Mouse (Mus musculus) myocyte (in vitro differentiated cells): ENCODE results near the gene Plcb3. TPM values are rescaled to one million over a fixed set of nuclear protein-coding genes. Genes with fewer than 3 reads are reported as not detected.

ENCODE experiments used
- H3K27me3 ChIP-seq: one replicate; pipeline ENCODE4 v1.6.1; 2011; ENCODE audit not compliant: control insufficient read depth, insufficient read depth, insufficient read length
- H3K36me3 ChIP-seq: one replicate; pipeline ENCODE4 v1.6.1; 2011; ENCODE audit not compliant: control insufficient read depth, insufficient read depth
- H3K4me2 ChIP-seq: one replicate; pipeline ENCODE4 v1.6.1; 2011; ENCODE audit warnings: low read depth, control low read depth
- H3K4me3 ChIP-seq: one replicate; pipeline ENCODE4 v1.5.1; 2011; ENCODE audit warnings: mild to moderate bottlenecking, control low read depth, moderate library complexity
- H3K79me2 ChIP-seq: one replicate; pipeline ENCODE4 v1.6.1; 2011; ENCODE audit not compliant: control insufficient read depth, insufficient read depth
- H3ac ChIP-seq: one replicate; pipeline ENCODE4 v1.6.1; 2011; ENCODE audit not compliant: control insufficient read depth, insufficient read length
- CEBPB ChIP-seq: IDR thresholded peaks from 2 replicates; pipeline ENCODE4 v1.6.1; 2011; ENCODE audit warnings: mild to moderate bottlenecking, moderate library complexity; ENCODE audit not compliant: poor library complexity, insufficient read depth, severe bottlenecking
- E2F4 ChIP-seq: IDR thresholded peaks from one replicate; pipeline ENCODE4 v1.6.1; 2011; ENCODE audit warnings: mild to moderate bottlenecking, control low read depth, moderate library complexity; ENCODE audit not compliant: insufficient read depth
- MAX ChIP-seq: IDR thresholded peaks from one replicate; pipeline ENCODE4 v1.6.1; 2011; ENCODE audit warnings: low read depth, mild to moderate bottlenecking, control low read depth
- MYOD1 ChIP-seq, 3 experiments: IDR thresholded peaks; one replicate each; pipeline ENCODE4 v1.6.1; 2011; ENCODE audit warnings: control low read depth in 2 of 3, low read depth in 2 of 3, mild to moderate bottlenecking in 2 of 3, moderate library complexity in 1 of 3; ENCODE audit not compliant: insufficient read length in 2 of 3, control insufficient read depth in 1 of 3
- MYOG ChIP-seq, 3 experiments: IDR thresholded peaks; one replicate each; pipeline ENCODE4 v1.6.1; 2011; ENCODE audit warnings: control low read depth in 2 of 3, low read depth in 2 of 3, mild to moderate bottlenecking in 2 of 3; ENCODE audit not compliant: insufficient read length in 2 of 3, control insufficient read depth in 1 of 3, insufficient read depth in 1 of 3
- POLR2A ChIP-seq: IDR thresholded peaks from one replicate; pipeline ENCODE4 v1.6.1; 2011; ENCODE audit warnings: low read depth, mild to moderate bottlenecking, control low read depth, moderate library complexity; ENCODE audit not compliant: insufficient read length
- POLR2AphosphoS2 ChIP-seq: IDR thresholded peaks from one replicate; pipeline ENCODE4 v1.6.1; 2011; ENCODE audit warnings: low read depth, control low read depth; ENCODE audit not compliant: insufficient read length
- REST ChIP-seq: IDR thresholded peaks from one replicate; pipeline ENCODE4 v1.6.1; 2011; ENCODE audit warnings: mild to moderate bottlenecking, control low read depth, moderate library complexity; ENCODE audit not compliant: insufficient read depth, insufficient read length
- SRF ChIP-seq: IDR thresholded peaks from one replicate; pipeline ENCODE4 v1.6.1; 2011; ENCODE audit warnings: low read depth; ENCODE audit not compliant: control insufficient read depth, insufficient read length
- TCF12 ChIP-seq: IDR thresholded peaks from one replicate; pipeline ENCODE4 v1.6.1; 2011; ENCODE audit warnings: mild to moderate bottlenecking, control low read depth; ENCODE audit not compliant: poor library complexity, insufficient read depth, severe bottlenecking
- TCF3 ChIP-seq: IDR thresholded peaks from one replicate; pipeline ENCODE4 v1.6.1; 2011; ENCODE audit warnings: low read depth, control low read depth; ENCODE audit not compliant: insufficient read length
- USF1 ChIP-seq: IDR thresholded peaks from one replicate; pipeline ENCODE4 v1.6.1; 2011; ENCODE audit warnings: low read depth, mild to moderate bottlenecking, control low read depth, moderate library complexity
- polyA plus RNA-seq: library from polyadenylated mRNA; unstranded; fragments of >200 nt; fragmentation: generic; extraction: Trizol; gene quantifications from one replicate; pipeline ENCODE4 v1.2.1, GENCODE M21; 2012; ENCODE audit warnings: missing spikeins

Plcb3 gene
- polyA plus RNA-seq, 1 experiment, result 34.3 TPM

DNA sequence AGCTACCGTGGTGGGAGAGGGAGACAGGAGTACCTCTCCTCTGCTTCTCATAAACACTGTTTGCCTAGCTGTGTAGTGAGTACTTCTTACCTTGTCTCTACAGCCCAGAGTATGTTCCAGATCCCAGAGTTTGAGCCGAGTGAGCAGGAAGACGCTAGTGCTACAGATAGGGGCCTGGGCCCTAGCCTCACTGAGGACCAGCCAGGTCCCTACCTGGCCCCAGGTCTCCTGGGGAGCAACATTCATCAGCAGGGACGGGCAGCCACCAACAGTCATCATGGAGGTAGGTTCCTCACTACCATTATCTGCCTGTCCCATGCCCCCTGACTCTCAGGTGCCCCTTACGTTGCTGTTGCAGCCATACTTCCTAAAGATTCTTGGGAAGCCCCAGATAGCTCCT is 33.5 kb downstream of the Plcb3 start:
- TF ChIP-seq MAX (no peak), MYOG (IDR thresholded peaks at IDR 0.05; ENCODE audit: control insufficient read depth in 1 of 3, insufficient read depth in 1 of 3, insufficient read length in 2 of 3, low read depth in 2 of 3) (no peak), TCF3 (no peak), E2F4 (no peak), USF1 (no peak), POLR2AphosphoS2 (no peak), POLR2A (no peak), MYOD1 (IDR thresholded peaks at IDR 0.05; ENCODE audit: control insufficient read depth in 1 of 3, insufficient read length in 2 of 3, low read depth in 2 of 3) (no peak), TCF12 (no peak), SRF (no peak), CEBPB (no peak), REST (no peak)
- H3K79me2 ChIP-seq, result peaks cover 14% of the 10 kb centered on the region
- no peaks in the 10 kb centered on the region for H3K36me3 ChIP-seq
- H3K27me3 ChIP-seq, result no peaks in the 10 kb centered on the region
- peak overlapping the region; percentile 87 for H3K4me2 ChIP-seq
- H3K4me3 ChIP-seq, result peak overlapping the region; percentile 98
- H3ac ChIP-seq, result peak overlapping the region; percentile 13

DNA sequence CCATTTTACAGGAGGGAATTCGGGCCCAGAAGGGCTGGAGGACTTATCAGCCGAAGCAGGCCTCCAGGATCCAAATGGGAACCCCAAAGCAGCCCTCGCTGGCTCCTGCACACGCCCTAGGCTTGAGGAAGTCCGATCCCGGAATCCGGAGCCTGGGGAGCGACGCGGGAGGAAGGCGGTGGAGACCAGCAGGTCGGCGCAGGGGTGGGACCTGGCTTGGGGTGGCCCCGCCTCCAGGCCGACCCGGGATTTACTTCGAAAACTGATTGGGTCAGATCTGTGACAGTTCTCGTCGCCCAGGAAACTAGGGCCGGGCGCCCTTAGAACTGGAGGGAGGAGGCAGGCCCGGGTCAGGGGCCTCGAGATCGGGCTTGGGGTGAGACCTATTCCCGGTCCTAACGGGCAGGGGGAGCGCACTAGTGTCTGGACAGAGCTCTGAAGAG is 34.0 kb downstream of the Plcb3 start, which contains the start of gene Gpr137:
Gene Gpr137 (minus strand): TSS at position 232 of the 443 bp plus-strand sequence.
- H3ac ChIP-seq, result peak within 1 kb of the TSS; percentile 13
- peak within 1 kb of the TSS; percentile 98 for H3K4me3 ChIP-seq
- H3K79me2 ChIP-seq, result peaks cover 14% of the 10 kb centered on the region
- no peak for TF ChIP-seq MAX
- TF ChIP-seq E2F4, result no peak
- TF ChIP-seq MYOG (IDR thresholded peaks at IDR 0.05; ENCODE audit: control insufficient read depth in 1 of 3, insufficient read depth in 1 of 3, insufficient read length in 2 of 3, low read depth in 2 of 3), result no peak
- no peak for TF ChIP-seq TCF12
- no peak for TF ChIP-seq SRF
- no peak for TF ChIP-seq REST
- no peak for TF ChIP-seq MYOD1 (IDR thresholded peaks at IDR 0.05; ENCODE audit: control insufficient read depth in 1 of 3, insufficient read length in 2 of 3, low read depth in 2 of 3)
- no peak for TF ChIP-seq TCF3
- no peak for TF ChIP-seq USF1
- no peak for TF ChIP-seq CEBPB
- peak; percentile 84 for TF ChIP-seq POLR2AphosphoS2
- TF ChIP-seq POLR2A, result peak; percentile 63
- no peaks in the 10 kb centered on the region for H3K27me3 ChIP-seq
- no peaks in the 10 kb centered on the region for H3K36me3 ChIP-seq
- H3K4me2 ChIP-seq, result peak within 1 kb of the TSS; percentile 87

DNA sequence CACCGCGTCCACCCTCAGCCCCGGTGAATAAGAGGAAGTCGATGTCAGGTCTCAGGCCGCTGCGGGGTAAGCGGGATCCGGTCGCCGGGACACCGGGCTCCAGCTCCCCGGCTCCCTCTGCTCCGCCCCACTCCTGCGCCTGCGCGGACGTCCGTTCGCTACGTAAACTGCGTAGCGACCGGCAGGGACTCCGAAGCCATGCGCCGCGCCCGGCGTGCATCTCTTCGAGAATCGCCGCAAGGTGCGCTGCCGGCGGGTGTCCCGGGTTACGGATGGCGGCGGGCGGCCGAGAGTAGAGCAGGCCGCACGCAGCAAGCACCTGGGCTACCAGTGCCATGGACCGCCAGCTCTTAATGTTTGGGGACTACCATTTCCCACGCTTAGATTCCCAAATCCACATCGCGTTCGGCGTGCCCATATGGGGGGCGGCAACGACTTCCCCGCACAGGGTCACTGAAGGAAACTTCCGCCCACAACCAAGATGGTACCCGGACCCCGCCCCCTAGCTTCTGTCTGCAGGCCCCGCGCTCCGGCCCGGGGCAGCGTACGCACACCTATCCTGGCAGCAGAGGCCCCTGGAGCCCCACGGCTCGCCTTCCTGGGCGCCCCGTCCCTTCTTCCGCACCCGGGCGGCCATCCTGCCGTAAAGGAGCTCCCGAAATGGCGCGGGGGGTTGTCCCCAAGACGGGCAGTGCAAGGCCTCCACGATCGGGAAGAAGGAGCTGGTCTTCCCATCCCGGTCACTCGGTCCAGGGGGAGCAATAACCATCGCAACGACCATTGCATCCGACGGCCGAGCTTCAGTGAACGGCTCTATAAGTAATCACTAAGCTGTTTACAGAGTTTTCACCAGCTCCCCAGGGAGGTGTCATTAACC is 34.7 kb downstream of the Plcb3 start, which contains the start of gene Bad:
Gene Bad (plus strand): TSS at position 490 of the 877 bp plus-strand sequence.
- Histone ChIP-seq H3K27me3 (no peaks in the 10 kb centered on the region), H3K79me2 (peaks cover 14% of the 10 kb centered on the region), H3K4me2 (peak within 1 kb of the TSS; percentile 87), H3ac (peak within 1 kb of the TSS; percentile 13), H3K36me3 (no peaks in the 10 kb centered on the region), H3K4me3 (peak within 1 kb of the TSS; percentile 98)
- TF ChIP-seq SRF (peak; percentile 45), POLR2AphosphoS2 (peak; percentile 92), POLR2A (peak; percentile 61), MYOG (IDR thresholded peaks at IDR 0.05; ENCODE audit: control insufficient read depth in 1 of 3, insufficient read depth in 1 of 3, insufficient read length in 2 of 3, low read depth in 2 of 3) (no peak)

DNA sequence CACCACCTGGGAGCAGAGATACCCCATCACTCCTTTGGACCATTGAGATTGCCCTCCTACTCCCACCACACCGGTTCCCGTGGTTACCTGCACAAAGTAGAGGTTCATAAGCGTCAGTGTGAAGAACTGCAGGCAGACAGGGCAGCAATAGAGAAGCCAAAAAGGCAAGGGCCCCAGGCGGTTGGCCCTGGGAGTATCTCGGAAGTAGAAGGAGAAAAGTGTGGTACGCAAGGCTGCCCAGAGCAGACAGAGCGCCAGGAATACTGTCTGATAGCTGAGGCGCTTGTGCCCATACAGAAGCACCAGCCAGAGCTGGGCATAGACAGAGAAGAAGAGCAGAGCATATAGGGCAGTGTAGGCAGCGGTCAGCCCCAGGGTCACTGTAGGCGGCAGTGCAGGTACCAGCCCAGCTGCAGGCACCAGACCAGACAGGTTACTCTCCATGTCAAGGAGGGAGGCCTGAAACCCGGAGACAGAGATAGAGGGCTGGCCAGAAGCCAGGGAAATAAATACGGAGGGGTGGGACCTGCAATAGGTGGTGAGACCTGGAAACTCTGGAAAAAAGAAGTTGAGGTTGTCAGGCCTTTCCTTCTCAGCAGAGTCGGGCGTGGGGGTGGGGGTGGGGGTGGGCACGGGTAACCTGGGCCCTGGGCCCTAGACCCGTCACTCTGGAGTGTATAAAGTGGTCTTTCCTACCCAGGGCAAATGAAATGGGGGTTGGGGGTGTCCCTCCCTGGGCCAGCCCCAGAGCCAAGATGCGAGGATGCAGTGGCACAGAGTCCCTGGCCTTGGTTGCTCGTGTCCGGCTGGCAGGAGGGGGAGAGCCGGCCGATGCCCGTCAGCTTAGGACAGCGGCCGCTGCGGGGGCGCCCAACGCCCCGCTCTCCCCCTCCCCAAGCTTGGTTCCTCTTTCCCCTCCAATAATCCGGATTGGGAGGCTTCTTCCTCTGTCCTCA is 35.6 kb downstream of the Plcb3 start:
- Histone ChIP-seq H3K4me3 (peak overlapping the region; percentile 98), H3K36me3 (no peaks in the 10 kb centered on the region), H3ac (peak overlapping the region; percentile 13), H3K27me3 (no peaks in the 10 kb centered on the region), H3K4me2 (peak overlapping the region; percentile 85), H3K79me2 (peaks cover 14% of the 10 kb centered on the region)
- TF ChIP-seq POLR2AphosphoS2 (no peak), E2F4 (no peak)
